Mouse (Mus musculus): ENCODE results near the gene Fam83b.

The Fam83b gene

DNA sequence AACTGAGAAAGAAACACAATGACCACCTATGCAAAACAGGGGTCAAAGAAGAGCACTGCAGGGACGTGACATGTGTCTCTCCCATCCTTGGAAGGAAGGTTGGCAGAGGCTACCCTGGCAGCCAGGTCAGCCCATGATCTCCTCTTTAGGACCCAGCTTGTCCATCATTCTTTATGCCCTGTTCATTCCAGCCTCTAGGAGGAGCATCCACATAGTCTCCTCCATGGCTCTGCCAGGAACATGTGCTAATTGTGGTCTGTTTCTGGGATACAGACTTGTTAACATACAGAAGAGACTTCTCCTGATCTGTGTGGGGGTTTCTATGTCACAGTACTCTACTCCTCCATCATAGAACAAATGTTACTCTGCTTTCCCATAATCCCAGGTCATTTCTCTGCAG is 48.3 kb downstream of the Fam83b start:
- DNase-seq = no peak

DNA sequence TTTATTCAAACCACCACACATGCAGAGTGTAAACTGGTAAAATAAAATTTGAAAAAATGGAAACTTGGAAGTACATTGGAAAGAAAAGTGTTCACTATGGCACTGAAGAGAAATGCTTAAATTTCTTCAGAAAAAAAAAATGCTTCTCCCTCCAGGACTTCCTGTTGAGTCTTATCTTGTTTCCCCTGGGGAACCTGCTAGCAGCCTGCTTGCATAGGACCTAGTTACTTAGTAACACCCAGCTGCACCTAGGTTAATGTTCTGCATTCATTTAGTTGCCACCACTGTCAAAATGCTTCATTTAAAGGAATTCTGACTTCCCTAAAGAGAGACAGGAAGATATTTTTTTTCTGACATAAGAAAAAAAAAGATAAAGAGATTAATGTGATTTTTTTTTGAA is 61.3 kb downstream of the Fam83b start:
- DNase-seq = no peak

GRCm38 (mm10) chr9:76489737-76490136 is 77.2 kb downstream of the Fam83b start:
- DNase-seq = no peak

DNA sequence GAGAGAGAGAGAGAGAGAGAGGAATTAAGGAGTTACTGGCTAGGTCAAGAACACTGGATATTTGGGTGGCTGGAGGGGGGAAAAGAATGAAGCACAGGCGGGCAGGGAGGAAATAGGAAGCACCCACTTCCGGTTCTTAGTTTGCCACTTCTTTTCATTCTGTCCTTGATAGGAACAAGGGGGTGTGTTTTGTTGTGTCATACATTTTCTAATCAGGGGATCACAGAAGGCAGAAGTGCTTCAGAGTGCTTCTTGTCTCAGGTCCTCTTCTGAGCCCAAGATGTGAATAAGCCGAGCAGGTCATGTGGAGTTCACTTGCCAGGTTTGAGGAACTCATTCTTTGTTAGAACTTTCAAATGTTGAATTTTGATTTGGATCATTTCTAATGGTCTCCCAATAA is 86.8 kb downstream of the Fam83b start:
- DNase-seq = no peak

- DNase-seq = no peak
These were observed 97.4 kb downstream of the Fam83b start for GRCm38 (mm10) chr9:76469500-76469899.

- DNase-seq = no peak
These were observed 105.4 kb downstream of the Fam83b start for GRCm38 (mm10) chr9:76461547-76461946.

DNA sequence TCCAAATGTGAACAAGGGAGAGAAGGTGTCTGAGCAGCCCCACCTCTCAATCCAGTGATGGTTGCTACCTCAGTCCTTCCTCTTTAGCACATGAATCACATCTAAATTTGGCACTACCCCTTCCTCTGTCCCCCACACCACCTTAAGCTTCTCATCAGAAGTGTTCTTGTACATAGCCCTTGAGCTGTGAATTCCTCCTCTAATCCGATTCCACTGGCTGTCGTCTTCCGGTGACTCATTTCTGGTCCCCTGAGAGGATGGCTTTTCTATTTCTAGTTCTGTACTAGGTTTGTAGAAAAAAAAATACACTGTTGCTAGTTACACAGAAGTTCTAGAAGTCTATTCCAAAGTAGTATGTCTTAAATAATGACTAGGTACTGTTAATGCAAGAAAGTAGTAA is 111.2 kb downstream of the Fam83b start:
- DNase-seq = no peak
